Mouse (Mus musculus): ENCODE results near the gene Exoc3l2. TPM values are rescaled to one million over a fixed set of nuclear protein-coding genes. Genes with fewer than 3 reads are reported as not detected.

Exoc3l2 gene
- total RNA-seq (2021), result 1 to 10 TPM in 1 of 2 experiments, under 1 TPM in 1; 0.79 to 1.1 TPM
- long read RNA-seq, experiment 1, result 0 reads
- long read RNA-seq, experiment 2, partial matches to known transcripts, result 2 of 4 reads
- long read RNA-seq, experiment 2, other reads (novel, unspliced or antisense), result 2 of 4 reads

- intact Hi-C loops (cut with DNase I), result loop anchor here (5.0 kb wide), 2 partner anchors 39 to 109 kb away; no protein-coding TSS in a partner anchor
- DNase-seq, result no peak
Observed at GRCm38 (mm10) chr7:19462884-19463381, at the start of gene Exoc3l2. Gene Exoc3l2 (plus strand): TSS chr7:19463331.

GRCm38 (mm10) chr7:19413525-19413924 is 49.6 kb upstream of the Exoc3l2 start:
- intact Hi-C loops (cut with DNase I), result no loop called here
- DNase-seq, result peak in 1 of 2 experiments; percentile 43

- intact Hi-C loops (cut with DNase I), result no loop called here
- DNase-seq, result no peak
Observed at GRCm38 (mm10) chr7:19416590-19416989, 46.5 kb upstream of the Exoc3l2 start.

GRCm38 (mm10) chr7:19420121-19420520 is 43.0 kb upstream of the Exoc3l2 start:
- DNase-seq, result no peak

GRCm38 (mm10) chr7:19420821-19421636 is 42.1 kb upstream of the Exoc3l2 start:
- intact Hi-C loops (cut with DNase I), result no loop called here
- peak; percentile 79 to 86 for DNase-seq

More at GRCm38 (mm10) chr7:19420121-19420520, 43.0 kb upstream of the Exoc3l2 start:
- intact Hi-C loops (cut with DNase I), result no loop called here

GRCm38 (mm10) chr7:19423083-19423482 is 40.0 kb upstream of the Exoc3l2 start:
- intact Hi-C loops (cut with DNase I), result no loop called here
- no peak for DNase-seq

GRCm38 (mm10) chr7:19424051-19424450 is 39.1 kb upstream of the Exoc3l2 start:
- intact Hi-C loops (cut with DNase I), result no loop called here
- DNase-seq, result no peak

GRCm38 (mm10) chr7:19426349-19426748 is 36.8 kb upstream of the Exoc3l2 start:
- DNase-seq, result no peak
- intact Hi-C loops (cut with DNase I), result no loop called here

- DNase-seq, result no peak
Observed at GRCm38 (mm10) chr7:19426888-19427287, 36.2 kb upstream of the Exoc3l2 start.

GRCm38 (mm10) chr7:19427999-19428650 is 35.0 kb upstream of the Exoc3l2 start:
- intact Hi-C loops (cut with DNase I), result no loop called here
- DNase-seq, result no peak

More at GRCm38 (mm10) chr7:19426888-19427287, 36.2 kb upstream of the Exoc3l2 start:
- intact Hi-C loops (cut with DNase I), result no loop called here

GRCm38 (mm10) chr7:19429726-19430125 is 33.4 kb upstream of the Exoc3l2 start:
- no peak for DNase-seq
- intact Hi-C loops (cut with DNase I), result no loop called here

GRCm38 (mm10) chr7:19430402-19430801 is 32.7 kb upstream of the Exoc3l2 start:
- DNase-seq, result no peak
- intact Hi-C loops (cut with DNase I), result no loop called here

- intact Hi-C loops (cut with DNase I), result no loop called here
- no peak for DNase-seq
Observed at GRCm38 (mm10) chr7:19432475-19432874, 30.7 kb upstream of the Exoc3l2 start.

GRCm38 (mm10) chr7:19436276-19436675 is 26.9 kb upstream of the Exoc3l2 start:
- DNase-seq, result no peak
- intact Hi-C loops (cut with DNase I), result no loop called here

GRCm38 (mm10) chr7:19437048-19437447 is 26.1 kb upstream of the Exoc3l2 start:
- no peak for DNase-seq
- intact Hi-C loops (cut with DNase I), result no loop called here

- intact Hi-C loops (cut with DNase I), result loop anchor here (2.0 to 5.0 kb wide), 4 partner anchors 29 to 151 kb away; no protein-coding TSS in a partner anchor
- DNase-seq, result no peak
Observed at GRCm38 (mm10) chr7:19441448-19442091, 21.6 kb upstream of the Exoc3l2 start.

GRCm38 (mm10) chr7:19443344-19443743 is 19.8 kb upstream of the Exoc3l2 start:
- DNase-seq, result peak; percentile 87 to 94
- intact Hi-C loops (cut with DNase I), result loop anchor here (2.0 to 5.0 kb wide), 4 partner anchors 27 to 149 kb away; no protein-coding TSS in a partner anchor

- no peak for DNase-seq
- intact Hi-C loops (cut with DNase I), result loop anchor here (5.0 kb wide), 2 partner anchors 128 to 148 kb away; no protein-coding TSS in a partner anchor
Observed at GRCm38 (mm10) chr7:19444801-19445200, 18.3 kb upstream of the Exoc3l2 start.

GRCm38 (mm10) chr7:19447689-19448088 is 15.4 kb upstream of the Exoc3l2 start:
- DNase-seq, result no peak
- intact Hi-C loops (cut with DNase I), result no loop called here

- intact Hi-C loops (cut with DNase I), result no loop called here
- no peak for DNase-seq
Observed at GRCm38 (mm10) chr7:19449165-19449564, 14.0 kb upstream of the Exoc3l2 start.
